Mouse (Mus musculus) layer of hippocampus, postnatal 36 days (tissue): ENCODE measurements around the gene Tdrd9. TPM values are rescaled to one million over a fixed set of nuclear protein-coding genes. Genes with fewer than 3 reads are reported as not detected.
A peak's percentile ranks its signal among the peaks of the same experiment; 100 is the strongest.
"Not testable (repeated sequence)": the region's sequence is repeated elsewhere in the genome, so short reads cannot be mapped to it uniquely, and the experiment has no call there.

ENCODE experiments used
- DNase-seq, 2 experiments: peaks; one replicate each; pipeline ENCODE4 v3.0.0; 2022
- total RNA-seq, 2 experiments: library from RNA; stranded (reverse); gene quantifications; 2 replicates each; pipeline ENCODE4 v1.2.3; 2021

Tdrd9 gene
- total RNA-seq, 2 experiments from 2014 or later, result 0.30 to 0.33 TPM

DNA sequence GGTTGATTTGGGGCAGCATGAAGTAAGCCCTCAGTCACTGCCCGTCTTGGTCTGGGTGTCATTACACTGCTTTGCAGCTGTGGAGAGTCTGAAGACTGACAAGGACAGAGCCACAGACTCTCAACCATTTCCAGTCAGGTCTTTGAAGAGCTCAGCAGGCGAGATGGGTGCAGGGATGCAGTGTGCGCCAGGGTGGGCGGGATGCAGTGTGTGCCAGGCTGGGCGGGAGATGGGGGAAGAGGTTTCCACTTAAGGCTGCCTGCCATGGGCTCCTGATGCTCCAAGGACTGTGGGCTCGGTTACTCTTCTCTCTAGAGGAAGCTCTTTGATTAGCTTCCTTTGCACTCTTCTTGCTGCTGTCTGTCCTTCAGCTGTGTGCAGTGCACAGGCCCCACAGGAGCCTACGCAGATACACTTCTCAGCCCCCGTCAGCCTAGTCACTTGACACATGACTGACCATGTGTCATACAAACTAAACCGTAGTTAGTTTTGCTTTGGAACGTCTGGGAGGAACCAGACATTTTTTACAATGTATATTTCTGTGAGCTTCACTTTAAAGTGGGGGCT, 62.1 kb downstream of the Tdrd9 start:
- DNase-seq, result peak in 1 of 2 experiments; percentile 13

GRCm38 (mm10) chr12:112035341-112036100, 64.2 kb downstream of the Tdrd9 start:
- not testable (repeated sequence) for DNase-seq

DNA sequence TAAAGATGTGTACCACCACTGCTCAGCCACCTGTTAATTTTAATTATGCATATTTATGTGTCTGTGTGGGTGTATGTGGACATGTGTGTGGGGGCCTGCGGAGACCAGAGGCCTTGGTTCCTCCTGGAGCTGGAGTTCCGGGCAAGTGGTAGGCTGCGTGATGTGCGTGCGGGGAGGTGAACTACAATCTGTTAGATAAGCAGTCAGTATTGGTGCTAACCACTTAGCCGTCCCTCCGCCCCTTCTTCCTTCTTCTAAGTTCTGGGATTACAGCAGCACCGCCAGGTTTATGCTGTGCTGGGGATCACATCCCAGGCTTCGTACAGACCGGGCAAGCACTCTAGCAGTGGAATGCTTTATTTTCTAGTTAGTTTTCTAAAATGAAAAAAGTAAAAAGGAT, 67.1 kb downstream of the Tdrd9 start:
- DNase-seq, result no peak

- no peak for DNase-seq
Measured at GRCm38 (mm10) chr12:112039169-112039568, 67.8 kb downstream of the Tdrd9 start.

DNA sequence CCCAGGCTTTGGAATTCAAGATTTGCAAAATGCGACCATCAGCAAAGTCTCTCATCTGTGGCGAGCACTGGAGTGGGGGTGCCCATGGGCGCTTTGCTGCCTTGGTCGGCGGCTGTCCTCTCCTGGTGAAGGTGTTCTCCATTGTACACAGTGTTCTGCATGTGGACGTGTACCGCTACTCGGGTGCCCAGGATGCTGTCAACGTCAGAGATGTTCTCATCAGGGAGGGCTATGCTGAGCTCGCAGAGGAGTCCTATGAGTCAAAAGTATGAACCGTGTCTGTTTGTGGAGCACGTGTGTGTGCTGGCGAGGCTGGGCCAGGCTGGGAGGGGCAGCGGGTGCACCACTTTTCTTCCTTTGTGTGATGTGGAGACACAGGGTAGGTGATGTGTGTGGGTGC, 71.3 kb downstream of the Tdrd9 start:
- no peak for DNase-seq

- DNase-seq, result peak; percentile 72 to 73
Measured at GRCm38 (mm10) chr12:112077651-112078050, 106.3 kb downstream of the Tdrd9 start.

DNA sequence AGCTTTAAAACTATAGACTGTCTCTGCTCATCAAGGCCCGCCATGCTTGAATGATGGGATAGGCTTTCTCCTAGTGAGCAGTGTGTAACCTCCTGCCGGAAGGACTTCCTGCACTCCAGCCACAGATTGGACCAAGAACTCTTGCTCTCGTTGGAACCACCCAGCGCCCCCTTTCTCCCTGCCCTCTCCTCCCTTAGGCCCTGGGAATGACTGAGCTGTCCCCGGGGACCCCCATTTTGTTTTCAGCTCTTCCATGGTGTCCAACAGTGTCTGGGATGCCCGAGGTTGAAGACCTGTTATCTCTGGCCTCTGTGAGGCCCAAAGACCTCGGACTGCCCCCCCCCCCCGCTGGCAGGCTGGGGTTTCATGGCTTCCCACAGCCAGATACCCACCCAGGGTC, 108.6 kb downstream of the Tdrd9 start:
- DNase-seq, result no peak

DNA sequence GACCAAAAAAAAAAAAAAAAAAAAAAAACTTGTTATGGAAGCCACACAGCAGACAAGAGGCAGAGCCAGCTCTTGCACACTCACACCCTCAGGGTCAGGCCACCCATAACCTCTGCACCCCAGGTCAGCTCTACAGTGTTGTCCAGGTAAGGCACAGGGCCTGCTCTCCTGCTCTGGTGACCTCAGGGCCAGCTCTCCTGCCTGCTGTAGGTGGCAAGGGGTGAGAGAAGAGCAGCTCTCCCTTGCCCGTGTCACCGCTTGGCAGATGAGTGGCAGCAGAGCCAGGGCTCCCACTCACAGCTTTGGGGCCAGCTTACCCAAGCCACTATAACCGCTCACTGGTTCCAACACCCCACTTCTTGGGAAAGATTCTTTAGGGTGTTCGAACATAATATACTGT, 109.6 kb downstream of the Tdrd9 start:
- no peak for DNase-seq

GRCm38 (mm10) chr12:112082241-112082640, 110.9 kb downstream of the Tdrd9 start:
- no peak for DNase-seq

- no peak for DNase-seq
Measured at GRCm38 (mm10) chr12:112086250-112086649, 114.9 kb downstream of the Tdrd9 start.

DNA sequence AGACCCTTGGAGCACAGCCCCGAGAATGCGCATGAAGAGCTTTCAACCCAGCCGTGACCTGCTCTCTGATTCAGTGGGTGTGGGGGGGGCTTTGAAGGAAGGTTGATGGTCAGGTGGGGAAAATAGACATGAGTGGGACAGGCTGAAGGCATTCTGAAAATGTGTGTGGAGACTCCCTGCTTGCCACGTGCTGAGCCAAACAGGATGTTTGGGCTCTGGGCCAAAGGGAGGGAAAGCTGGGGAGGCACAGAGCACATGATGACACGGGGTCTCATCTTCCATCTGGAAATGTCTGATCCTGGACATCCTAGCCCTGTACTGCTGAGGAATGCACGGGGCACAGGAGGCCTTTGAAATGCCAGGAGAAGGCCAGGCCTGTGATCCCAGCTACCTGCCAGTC, 115.4 kb downstream of the Tdrd9 start:
- no peak for DNase-seq

DNA sequence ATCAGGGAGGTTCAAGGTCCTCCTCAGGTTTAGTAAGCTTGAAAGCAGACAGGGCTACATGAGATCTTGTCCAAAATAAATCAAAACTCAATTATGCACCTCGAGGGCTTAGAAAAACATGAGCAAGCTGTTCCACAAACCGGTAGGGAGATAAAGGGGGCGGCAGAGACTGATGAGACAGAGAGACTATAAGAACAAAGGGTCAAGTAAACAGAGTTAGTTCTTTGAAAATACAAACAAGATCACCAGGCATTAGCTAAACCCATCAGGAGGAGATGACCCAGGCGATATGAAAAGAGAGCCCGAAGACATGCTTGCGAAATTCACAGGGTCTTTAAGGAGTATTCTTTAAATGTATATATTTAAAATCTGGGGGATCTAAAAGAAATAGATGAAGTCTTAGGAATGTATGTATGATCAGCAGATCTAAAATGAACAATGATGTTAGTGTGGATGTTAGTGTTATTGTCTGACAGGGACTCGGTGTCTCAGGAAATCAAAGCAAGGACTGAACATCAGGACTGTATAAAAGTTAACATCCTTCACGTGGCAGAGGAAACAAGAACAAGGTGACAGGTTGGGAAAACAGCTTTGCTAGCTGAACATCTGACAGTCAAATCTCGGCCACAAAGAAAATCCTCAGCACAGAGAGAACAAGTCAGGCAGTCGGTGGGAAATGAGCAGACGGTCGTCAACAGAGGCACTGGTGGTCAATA, 117.4 kb downstream of the Tdrd9 start:
- DNase-seq, result no peak

GRCm38 (mm10) chr12:112091054-112091453, 119.7 kb downstream of the Tdrd9 start:
- peak; percentile 65 to 68 for DNase-seq

- DNase-seq, result no peak
Measured at GRCm38 (mm10) chr12:112094261-112094880, 123.0 kb downstream of the Tdrd9 start.

DNA sequence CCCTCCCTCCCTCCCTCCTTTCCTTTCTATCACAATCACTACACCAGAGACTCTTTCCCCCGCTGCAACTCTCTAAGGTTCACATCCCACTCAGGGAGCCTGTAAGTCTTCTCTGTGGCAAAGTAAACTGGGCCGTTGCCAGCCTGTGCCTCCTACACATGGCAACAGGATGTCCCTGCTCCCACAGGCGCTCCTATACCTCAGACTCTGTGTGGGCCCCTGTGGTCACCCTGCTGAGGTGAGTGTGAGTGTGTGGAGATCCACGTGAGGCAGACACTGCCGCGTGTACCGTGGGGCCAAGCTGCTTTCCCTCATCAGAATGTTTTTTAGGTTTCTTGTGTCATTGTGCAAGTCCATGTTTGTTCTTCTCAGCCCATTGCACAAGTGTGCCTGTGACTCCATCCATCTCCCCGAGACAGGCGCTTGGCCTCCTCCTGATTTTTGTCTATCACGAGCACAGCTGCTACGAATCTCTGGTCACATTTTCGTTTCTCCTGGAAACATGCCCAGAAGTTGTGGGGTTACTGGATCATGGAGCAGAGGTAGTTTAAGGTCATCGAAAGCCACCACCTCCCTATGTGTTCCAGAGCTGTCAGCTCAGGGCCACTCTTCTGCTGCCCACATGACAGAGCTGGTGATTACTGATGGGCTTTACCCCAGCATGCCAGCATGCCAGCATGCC, 124.8 kb downstream of the Tdrd9 start:
- DNase-seq, result no peak

DNA sequence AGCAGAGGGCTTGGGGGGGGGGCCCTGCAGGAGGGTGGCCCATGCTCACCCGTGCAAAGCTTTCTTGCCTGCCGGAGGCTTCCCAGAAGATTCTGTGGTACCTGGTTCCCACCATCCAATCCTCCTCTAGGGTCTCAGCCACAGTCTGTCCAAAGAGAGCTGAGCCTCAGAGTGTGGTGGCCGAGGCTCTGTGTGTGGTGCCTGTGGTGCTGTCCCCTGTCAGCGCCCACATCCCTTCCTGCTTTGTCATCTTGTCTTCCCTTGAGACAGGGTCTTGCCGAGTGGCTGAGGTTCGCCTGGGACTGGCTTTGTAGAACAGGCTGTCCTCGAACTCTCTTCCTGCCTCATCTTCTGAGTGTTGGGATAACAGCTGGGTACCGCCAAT, 125.4 kb downstream of the Tdrd9 start:
- no peak for DNase-seq

GRCm38 (mm10) chr12:112100106-112100505, 128.7 kb downstream of the Tdrd9 start:
- DNase-seq, result no peak

GRCm38 (mm10) chr12:112101045-112101444, 129.7 kb downstream of the Tdrd9 start:
- no peak for DNase-seq

GRCm38 (mm10) chr12:112103179-112103578, 131.8 kb downstream of the Tdrd9 start:
- DNase-seq, result no peak

GRCm38 (mm10) chr12:112104890-112105289, 133.5 kb downstream of the Tdrd9 start:
- DNase-seq, result no peak

DNA sequence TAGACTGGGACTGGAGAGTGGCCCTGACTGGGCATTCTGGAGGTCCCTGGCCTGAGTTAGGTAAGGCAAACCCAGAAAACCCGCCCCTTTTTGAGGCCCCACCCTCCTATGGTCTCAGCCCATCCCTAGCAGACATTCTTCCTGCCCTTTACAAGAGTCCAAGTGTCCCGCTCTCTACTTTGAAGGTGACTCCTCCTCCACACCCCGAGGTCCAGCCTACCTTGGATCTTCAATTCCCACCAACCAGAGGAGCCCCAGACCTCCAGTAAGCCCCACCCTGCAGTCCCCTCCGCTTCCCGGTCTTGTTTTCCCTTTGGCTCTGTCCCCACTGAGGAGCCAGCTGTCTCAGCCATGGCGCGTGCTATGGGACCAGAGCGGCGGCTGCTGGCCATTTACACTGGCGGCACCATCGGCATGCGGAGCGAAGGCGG, 135.2 kb downstream of the Tdrd9 start, which contains the start of gene Aspg:
Gene Aspg (plus strand): TSS at position 139 of the 431 bp plus-strand sequence.
- DNase-seq, result no peak

- no peak for DNase-seq
Measured at GRCm38 (mm10) chr12:112107685-112108084, 136.3 kb downstream of the Tdrd9 start.
